Comparison of ENCODE assay signal across 9 mouse cellular contexts in the genomic region with DNA sequence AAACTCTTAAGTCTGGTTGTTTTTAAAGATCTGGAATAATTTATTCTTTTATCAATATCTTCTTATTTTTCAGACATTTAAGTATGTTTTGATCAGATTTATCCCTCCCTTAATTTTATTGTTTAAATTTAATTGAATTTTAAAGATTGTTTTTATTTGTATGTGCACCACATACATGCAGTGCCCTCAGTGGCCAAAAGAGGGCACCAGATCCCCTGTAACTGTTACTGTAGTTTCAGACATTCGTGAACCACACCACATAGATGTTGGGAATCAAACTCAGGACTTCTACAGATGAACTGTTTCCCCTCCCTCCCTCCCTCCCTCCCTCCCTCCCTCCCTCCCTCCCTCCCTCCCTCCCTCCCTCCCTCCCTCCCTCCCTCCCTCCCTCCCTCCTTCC. TPM values are rescaled to one million over a fixed set of nuclear protein-coding genes. Genes with fewer than 3 reads are reported as not detected.
A peak's percentile ranks its signal among the peaks of the same experiment; 100 is the strongest.
DNase-seq lines count a peak whose midpoint lies in the region; ATAC-seq lines count a peak whose summit lies in the region.
"Had no signal": no experiment of that assay in that cellular context is flagged by ENCODE, and none has a peak within 500 bp of the region (broad histone marks: within the 10 kb centered on the region; RNA-seq: fewer than 3 reads in every experiment).

No protein-coding gene starts in this region.

- H3K27ac ChIP-seq in neural tube, embryonic 15.5 days (replicated peaks): no peak overlapping the region

- H3K4me2 ChIP-seq in neural tube, embryonic 15.5 days: no peak overlapping the region

- H3K27me3 ChIP-seq in neural tube, embryonic 15.5 days (replicated peaks): no peaks in the 10 kb centered on the region

- peaks cover 6% of the 10 kb centered on the region; the same call in 1 of the 2 replicates for H3K4me1 ChIP-seq in neural tube, embryonic 15.5 days

- H3K36me3 ChIP-seq in neural tube, embryonic 15.5 days: no peaks in the 10 kb centered on the region

- H3K4me3 ChIP-seq in neural tube, embryonic 15.5 days (replicated peaks): no peak overlapping the region
- H3K4me3 ChIP-seq: megakaryocyte, embryonic 14.5 days had no signal

- DNase-seq in gastrocnemius, adult 18-20 months (ENCODE audit: low spot score): peak; percentile 27
- no peak for DNase-seq in gastrocnemius, postnatal 25 days
- peak; percentile 75 for DNase-seq in neural tube, embryonic 10.5 days (ENCODE audit: extremely low spot score, low spot score)
- DNase-seq in adipocyte (ENCODE audit: low spot score): peak; percentile 64
- DNase-seq in kidney, postnatal 10 days: peak; percentile 80
- peak; percentile 41 for DNase-seq in naive thymus-derived CD4-positive, alpha-beta T cell, adult 2 months (ENCODE audit: low read depth)

- H3K9ac ChIP-seq in neural tube, embryonic 15.5 days (replicated peaks): no peak overlapping the region

- H3K9me3 ChIP-seq in neural tube, embryonic 15.5 days (replicated peaks): no peaks in the 10 kb centered on the region
- H3K9me3 ChIP-seq: megakaryocyte, embryonic 14.5 days had no signal

- 11% methylated on average over 1 of the region's 1 CpGs for WGBS in neural tube, embryonic 15.5 days

- ATAC-seq in neural tube, embryonic 15.5 days (ENCODE audit: low FRiP score): no peak
- no peak for ATAC-seq in inflammation-experienced regulatory T-cells, adult 6 months

RNA-seq across cellular contexts. Expression of gene Slc44a3, which starts 18.2 kb away (rescaled TPM):
- total RNA-seq in gastrocnemius, adult 18-20 months (2021): not detected
- total RNA-seq in gastrocnemius, postnatal 25 days (2021): under 1 TPM in 1 of 2 experiments, not detected in 1; 0.40 TPM
- polyA plus RNA-seq in neural tube, embryonic 15.5 days (2015; fragmentation: Nextera tagmentation; extraction: Ambion mirVana): 1.2 and 2.9 TPM in 2 replicates
- not detected for polyA plus RNA-seq in inflammation-experienced regulatory T-cells, adult 6 months (2017; shearing (Covaris generic))
